Mouse (Mus musculus): ENCODE results near the gene Polh. TPM values are rescaled to one million over a fixed set of nuclear protein-coding genes. Genes with fewer than 3 reads are reported as not detected.

Gene Polh
- polyA plus RNA-seq, 1 experiment, result 1.6 TPM

DNA sequence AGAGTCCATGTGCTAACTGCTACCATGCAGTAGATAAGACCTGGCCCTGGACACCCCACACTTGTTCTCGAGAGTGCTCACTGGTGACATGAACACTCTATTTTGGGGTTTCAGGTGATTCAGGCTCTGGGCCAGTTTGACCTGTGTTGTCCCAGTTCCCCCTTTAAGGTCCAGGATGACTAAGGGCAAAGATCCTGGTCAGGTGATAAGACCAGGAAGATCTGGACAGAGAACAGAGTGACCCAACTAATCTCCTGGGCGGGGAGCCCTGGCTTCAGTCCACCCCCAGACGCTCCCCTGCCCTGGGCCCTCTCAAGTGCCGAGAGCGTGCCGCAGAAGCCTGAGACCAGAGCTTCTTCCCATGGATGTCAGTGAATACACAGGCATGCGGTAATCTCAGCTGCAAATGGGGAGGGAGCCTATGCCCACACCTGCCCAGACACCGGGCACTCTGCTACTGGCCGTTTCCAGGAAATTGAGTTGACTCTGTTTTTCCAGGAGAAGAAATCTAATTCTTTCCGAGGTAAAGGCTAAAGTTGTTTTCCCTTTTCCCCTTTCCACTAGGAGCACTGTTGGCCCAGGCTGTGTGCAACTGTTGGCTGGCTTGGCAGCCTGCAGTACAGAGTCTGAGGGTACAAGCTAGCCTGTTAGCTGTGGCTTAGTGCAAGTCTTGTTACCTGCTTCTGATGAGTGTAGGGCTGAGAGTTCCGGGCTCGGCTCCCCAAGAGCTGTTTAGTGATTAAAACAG lies 78.3 kb downstream of the Polh start:
- no peak for TF ChIP-seq GATA1 (IDR thresholded peaks at IDR 0.05; ENCODE audit: low read length)

GRCm38 (mm10) chr17:46123285-46123684 lies 79.2 kb downstream of the Polh start:
- no peak for TF ChIP-seq GATA1 (IDR thresholded peaks at IDR 0.05; ENCODE audit: low read length)

- TF ChIP-seq GATA1 (IDR thresholded peaks at IDR 0.05; ENCODE audit: low read length), result no peak
These were observed 79.7 kb downstream of the Polh start for GRCm38 (mm10) chr17:46122791-46123190.

Other genes starting within 250 kb of the Polh start
- 42.9 and 53.0 TPM in 2 replicates for gene Vegfa, start 170.3 kb downstream of the Polh start, polyA plus RNA-seq (2012)
- 91.7 and 133 TPM in 2 replicates for gene Mrps18a, start 91.7 kb downstream of the Polh start, polyA plus RNA-seq (2012)
- gene Rsph9, start 58.4 kb downstream of the Polh start, polyA plus RNA-seq (2012), result 0.08 TPM in 1 of 2 replicates, not detected in the other
- 7.0 and 14.8 TPM in 2 replicates for gene Mad2l1bp, start 49.1 kb downstream of the Polh start, polyA plus RNA-seq (2012)
- gene Gtpbp2, start 41.6 kb downstream of the Polh start, polyA plus RNA-seq (2012), result 38.1 and 53.1 TPM in 2 replicates
- gene Xpo5, start 137 bp upstream of the Polh start, polyA plus RNA-seq (2012), result 20.8 and 31.0 TPM in 2 replicates
- 16.5 and 28.3 TPM in 2 replicates for gene Polr1c, start 45.4 kb upstream of the Polh start, polyA plus RNA-seq (2012)
- gene Yipf3, start 45.4 kb upstream of the Polh start, polyA plus RNA-seq (2012), result 76.6 and 86.4 TPM in 2 replicates
- gene Lrrc73, start 50.9 kb upstream of the Polh start, polyA plus RNA-seq (2012), result 1.5 and 1.6 TPM in 2 replicates
- 90.9 and 127 TPM in 2 replicates for gene Tjap1, start 80.4 kb upstream of the Polh start, polyA plus RNA-seq (2012)
- gene Dlk2, start 94.8 kb upstream of the Polh start, polyA plus RNA-seq (2012), result not detected in 2 replicates
- 11.8 and 12.9 TPM in 2 replicates for gene Abcc10, start 125.7 kb upstream of the Polh start, polyA plus RNA-seq (2012)
- gene Zfp318, start 181.1 kb upstream of the Polh start, polyA plus RNA-seq (2012), result 7.3 and 7.6 TPM in 2 replicates
- not detected in 2 replicates for gene Crip3, start 226.3 kb upstream of the Polh start, polyA plus RNA-seq (2012)
- gene Slc22a7, start 235.8 kb upstream of the Polh start, polyA plus RNA-seq (2012), result not detected in 2 replicates